Mouse (Mus musculus): ENCODE measurements around the gene Supt3. TPM values are rescaled to one million over a fixed set of nuclear protein-coding genes. Genes with fewer than 3 reads are reported as not detected.
A peak's percentile ranks its signal among the peaks of the same experiment; 100 is the strongest.

The Supt3 gene
- polyA plus RNA-seq (2014; fragmentation: Nextera tagmentation; extraction: Ambion mirVana), result 27.5 and 27.8 TPM in 2 replicates

DNA sequence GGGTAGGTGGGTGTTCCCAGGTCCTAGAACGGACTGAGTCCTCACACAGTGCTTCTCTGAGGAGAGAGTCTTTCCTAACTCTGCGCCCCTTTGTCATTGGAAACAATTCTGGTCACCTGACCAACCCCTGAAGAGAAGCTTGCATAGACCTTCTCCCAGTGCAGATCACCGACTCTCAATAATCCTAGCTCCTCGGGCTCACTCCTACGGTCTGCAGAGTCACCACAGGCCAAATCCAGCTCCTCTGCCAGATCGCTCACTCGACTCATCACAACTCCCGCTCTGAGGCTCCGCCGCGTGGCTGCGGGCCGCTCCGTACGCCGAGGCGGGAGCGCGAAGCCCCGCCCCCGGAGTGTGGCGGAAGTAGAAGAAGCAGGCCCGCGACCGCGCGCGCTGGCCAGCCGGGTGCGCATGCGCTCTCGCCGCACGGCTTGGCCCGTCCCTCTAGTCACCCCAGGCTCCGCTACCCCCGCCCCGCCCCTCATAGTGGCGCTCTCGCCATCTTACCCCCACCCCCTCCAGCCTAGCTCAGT lies at the start of gene Supt3:
Gene Supt3 (plus strand): TSS at position 415 of the 533 bp plus-strand sequence.
- Histone ChIP-seq H3K4me2 (replicated peaks; ENCODE audit: low read depth, low read length) (peak within 1 kb of the TSS; percentile 59), H3K4me1 (replicated peaks; ENCODE audit: control insufficient read depth, insufficient read depth, low read length) (no peaks in the 10 kb centered on the region), H3K27me3 (ENCODE audit: control insufficient read depth, insufficient read depth, low read length) (no peaks in the 10 kb centered on the region), H3K9ac (ENCODE audit: low read depth, low read length) (peak within 1 kb of the TSS; percentile 92), H3K9me3 (ENCODE audit: control insufficient read depth, low read length) (no peaks in the 10 kb centered on the region), H3K4me3 (ENCODE audit: low read depth, low read length) (peak within 1 kb of the TSS; percentile 77), H3K27ac (ENCODE audit: low read depth, low read length) (peak within 1 kb of the TSS; percentile 83), H3K36me3 (ENCODE audit: control insufficient read depth, insufficient read depth, low read length) (no peaks in the 10 kb centered on the region)
- DNase-seq (ENCODE audit: low spot score), result peak; percentile 100
- ATAC-seq (ENCODE audit: low FRiP score), result peak; percentile 97
- WGBS, result under 1% methylated on average over 30 of the region's 40 CpGs

DNA sequence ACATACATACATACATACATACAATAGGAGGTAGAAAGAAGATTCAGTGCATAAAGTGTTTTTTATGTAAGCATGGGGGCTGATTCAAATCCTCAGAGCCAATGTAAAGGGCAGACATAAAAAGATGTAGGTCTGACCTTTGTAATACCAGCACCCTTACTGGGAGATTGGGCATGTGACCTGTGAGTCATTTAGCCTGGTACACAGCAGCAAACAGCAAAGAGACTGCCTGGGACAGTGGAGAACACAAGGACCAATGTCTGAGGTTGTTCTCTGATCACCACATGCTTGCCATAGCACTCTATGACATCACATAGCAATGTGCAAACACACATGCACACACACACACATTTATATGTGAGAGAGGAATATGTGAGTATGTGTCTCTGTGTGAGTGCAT lies 49.3 kb upstream of the Supt3 start:
- Histone ChIP-seq H3K4me1 (replicated peaks; ENCODE audit: control insufficient read depth, insufficient read depth, low read length) (no peaks in the 10 kb centered on the region), H3K36me3 (ENCODE audit: control insufficient read depth, insufficient read depth, low read length) (no peaks in the 10 kb centered on the region), H3K27ac (ENCODE audit: low read depth, low read length) (no peak overlapping the region), H3K27me3 (ENCODE audit: control insufficient read depth, insufficient read depth, low read length) (peaks cover 8% of the 10 kb centered on the region), H3K9me3 (ENCODE audit: control insufficient read depth, low read length) (no peaks in the 10 kb centered on the region), H3K4me3 (ENCODE audit: low read depth, low read length) (no peak overlapping the region), H3K4me2 (replicated peaks; ENCODE audit: low read depth, low read length) (no peak overlapping the region), H3K9ac (ENCODE audit: low read depth, low read length) (no peak overlapping the region)
- ATAC-seq (ENCODE audit: low FRiP score) (no peak), DNase-seq (ENCODE audit: low spot score) (no peak)

GRCm38 (mm10) chr17:44728464-44728863 lies 48.5 kb upstream of the Supt3 start:
- 53% methylated on average over 2 of the region's 2 CpGs for WGBS
- ATAC-seq (ENCODE audit: low FRiP score) (no peak), DNase-seq (ENCODE audit: low spot score) (no peak)
- Histone ChIP-seq H3K36me3 (ENCODE audit: control insufficient read depth, insufficient read depth, low read length) (no peaks in the 10 kb centered on the region), H3K9me3 (ENCODE audit: control insufficient read depth, low read length) (no peaks in the 10 kb centered on the region), H3K4me2 (replicated peaks; ENCODE audit: low read depth, low read length) (no peak overlapping the region), H3K4me3 (ENCODE audit: low read depth, low read length) (no peak overlapping the region), H3K9ac (ENCODE audit: low read depth, low read length) (no peak overlapping the region), H3K27me3 (ENCODE audit: control insufficient read depth, insufficient read depth, low read length) (peaks cover 11% of the 10 kb centered on the region), H3K27ac (ENCODE audit: low read depth, low read length) (no peak overlapping the region), H3K4me1 (replicated peaks; ENCODE audit: control insufficient read depth, insufficient read depth, low read length) (no peaks in the 10 kb centered on the region)

GRCm38 (mm10) chr17:44733544-44734310 lies 43.2 kb upstream of the Supt3 start:
- 2% methylated on average over 23 of the region's 23 CpGs for WGBS
- ATAC-seq (ENCODE audit: low FRiP score) (no peak), DNase-seq (ENCODE audit: low spot score) (peak; percentile 50)

DNA sequence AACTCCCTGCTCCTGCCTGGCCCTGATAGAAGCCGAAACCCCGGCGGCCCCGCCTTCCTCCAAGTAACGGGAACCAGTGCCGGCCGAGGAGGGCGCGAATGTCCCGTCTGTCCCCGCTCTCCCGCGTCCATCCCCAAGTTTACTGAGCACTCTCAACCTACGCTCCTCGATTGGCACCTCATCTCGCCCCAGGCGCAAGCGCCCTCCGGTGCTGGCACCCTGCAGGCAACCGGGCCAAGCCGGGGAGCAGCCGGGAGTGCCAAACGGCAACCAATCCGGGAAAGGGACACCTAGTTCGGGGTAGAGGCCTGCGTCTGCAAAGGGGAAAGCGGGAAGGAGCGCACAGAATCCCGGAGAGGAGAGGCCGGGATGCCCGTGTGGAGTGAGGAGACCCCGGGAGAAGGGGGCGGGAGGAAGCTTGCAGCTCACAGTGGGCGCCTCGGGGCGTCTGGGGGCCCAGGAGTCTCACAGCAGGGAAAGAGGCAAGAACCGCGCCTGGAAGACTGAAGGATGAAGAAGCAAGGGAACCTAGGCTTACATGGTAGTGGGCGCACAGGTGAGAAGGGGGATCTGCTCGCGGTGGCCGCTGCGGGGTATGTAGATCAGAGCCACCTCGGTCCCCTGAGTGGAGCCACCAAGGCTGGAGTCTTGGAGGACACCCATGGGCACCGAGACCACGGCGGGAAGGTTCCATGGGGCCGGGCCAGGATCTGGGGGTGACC lies 42.3 kb upstream of the Supt3 start:
- peak; percentile 73 for DNase-seq (ENCODE audit: low spot score)
- Histone ChIP-seq H3K4me1 (replicated peaks; ENCODE audit: control insufficient read depth, insufficient read depth, low read length) (0 out of 2 replicates have a peak, but pooled peaks cover 3% of the 10 kb centered on the region), H3K36me3 (ENCODE audit: control insufficient read depth, insufficient read depth, low read length) (no peaks in the 10 kb centered on the region), H3K9me3 (ENCODE audit: control insufficient read depth, low read length) (no peaks in the 10 kb centered on the region), H3K9ac (ENCODE audit: low read depth, low read length) (peak overlapping the region; percentile 38; the same call in 1 of the 2 replicates), H3K4me3 (ENCODE audit: low read depth, low read length) (peak overlapping the region; percentile 59), H3K27me3 (ENCODE audit: control insufficient read depth, insufficient read depth, low read length) (peaks cover 59% of the 10 kb centered on the region), H3K27ac (ENCODE audit: low read depth, low read length) (no peak overlapping the region), H3K4me2 (replicated peaks; ENCODE audit: low read depth, low read length) (peak overlapping the region; percentile 91)
- peak; percentile 42; the same call in 1 of the 2 replicates for ATAC-seq (ENCODE audit: low FRiP score)
- 1% methylated on average over 48 of the region's 48 CpGs for WGBS

More at GRCm38 (mm10) chr17:44733544-44734310, 43.2 kb upstream of the Supt3 start:
- Histone ChIP-seq H3K27me3 (ENCODE audit: control insufficient read depth, insufficient read depth, low read length) (peaks cover 52% of the 10 kb centered on the region), H3K4me2 (replicated peaks; ENCODE audit: low read depth, low read length) (peak overlapping the region; percentile 91), H3K36me3 (ENCODE audit: control insufficient read depth, insufficient read depth, low read length) (no peaks in the 10 kb centered on the region), H3K27ac (ENCODE audit: low read depth, low read length) (no peak overlapping the region), H3K9ac (ENCODE audit: low read depth, low read length) (no peak overlapping the region), H3K4me1 (replicated peaks; ENCODE audit: control insufficient read depth, insufficient read depth, low read length) (0 out of 2 replicates have a peak, but pooled peaks cover 3% of the 10 kb centered on the region), H3K9me3 (ENCODE audit: control insufficient read depth, low read length) (no peaks in the 10 kb centered on the region), H3K4me3 (ENCODE audit: low read depth, low read length) (peak overlapping the region; percentile 59)

GRCm38 (mm10) chr17:44735223-44735990 lies 41.5 kb upstream of the Supt3 start:
- Histone ChIP-seq H3K4me1 (replicated peaks; ENCODE audit: control insufficient read depth, insufficient read depth, low read length) (0 out of 2 replicates have a peak, but pooled peaks cover 3% of the 10 kb centered on the region), H3K4me2 (replicated peaks; ENCODE audit: low read depth, low read length) (peak overlapping the region; percentile 91), H3K27ac (ENCODE audit: low read depth, low read length) (no peak overlapping the region), H3K27me3 (ENCODE audit: control insufficient read depth, insufficient read depth, low read length) (peaks cover 61% of the 10 kb centered on the region), H3K9ac (ENCODE audit: low read depth, low read length) (peak overlapping the region; percentile 56; the same call in 1 of the 2 replicates), H3K36me3 (ENCODE audit: control insufficient read depth, insufficient read depth, low read length) (no peaks in the 10 kb centered on the region), H3K4me3 (ENCODE audit: low read depth, low read length) (peak overlapping the region; percentile 59), H3K9me3 (ENCODE audit: control insufficient read depth, low read length) (no peaks in the 10 kb centered on the region)
- WGBS, result under 1% methylated on average over 64 of the region's 64 CpGs
- DNase-seq (ENCODE audit: low spot score) (no peak), ATAC-seq (ENCODE audit: low FRiP score) (peak; percentile 16; the same call in 1 of the 2 replicates)

DNA sequence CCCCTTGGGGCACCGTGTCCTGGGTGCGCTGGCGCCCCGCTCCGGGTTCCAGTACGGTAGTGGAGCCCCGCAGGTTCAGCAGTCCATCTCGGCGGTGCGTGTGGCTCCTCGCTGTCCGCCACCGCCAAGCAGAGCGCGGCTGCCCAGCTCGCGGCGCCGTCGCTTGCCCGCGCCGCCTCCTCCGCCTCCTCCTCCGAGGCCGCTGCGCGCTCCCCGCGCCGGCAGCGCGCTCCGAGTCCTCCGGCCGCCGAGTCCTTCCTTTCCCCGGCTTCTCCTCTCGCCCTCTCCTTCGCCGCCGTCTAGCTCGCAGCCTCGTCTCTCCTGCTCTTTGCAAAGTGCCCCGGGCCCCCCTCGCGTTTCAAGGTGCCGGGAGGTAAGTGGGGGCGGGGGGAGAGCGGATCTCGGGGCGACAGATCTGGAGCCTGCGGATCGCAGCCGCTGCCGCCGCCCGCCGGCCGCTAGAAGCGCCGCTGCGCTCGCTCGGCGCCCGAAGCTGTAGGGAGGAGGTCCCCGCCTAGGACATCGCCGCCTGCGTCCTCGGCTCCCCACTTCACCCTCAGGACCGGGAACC lies 40.9 kb upstream of the Supt3 start:
- DNase-seq (ENCODE audit: low spot score) (peak; percentile 85), ATAC-seq (ENCODE audit: low FRiP score) (peak; percentile 82)
- H3K4me3 ChIP-seq (ENCODE audit: low read depth, low read length), result peak overlapping the region; percentile 59
- H3K4me1 ChIP-seq (replicated peaks; ENCODE audit: control insufficient read depth, insufficient read depth, low read length), result 0 out of 2 replicates have a peak, but pooled peaks cover 3% of the 10 kb centered on the region
- H3K9me3 ChIP-seq (ENCODE audit: control insufficient read depth, low read length), result no peaks in the 10 kb centered on the region
- peaks cover 63% of the 10 kb centered on the region for H3K27me3 ChIP-seq (ENCODE audit: control insufficient read depth, insufficient read depth, low read length)
- H3K9ac ChIP-seq (ENCODE audit: low read depth, low read length), result peak overlapping the region; percentile 56
- under 1% methylated on average over 67 of the region's 73 CpGs for WGBS
- H3K27ac ChIP-seq (ENCODE audit: low read depth, low read length), result no peak overlapping the region
- H3K4me2 ChIP-seq (replicated peaks; ENCODE audit: low read depth, low read length), result peak overlapping the region; percentile 91
- no peaks in the 10 kb centered on the region for H3K36me3 ChIP-seq (ENCODE audit: control insufficient read depth, insufficient read depth, low read length)
